Mouse (Mus musculus): ENCODE measurements around the gene Cryl1.

GRCm38 (mm10) chr14:57271861-57272260, 126.5 kb downstream of the Cryl1 start:
- TF ChIP-seq CTCF (IDR thresholded peaks at IDR 0.05; ENCODE audit: extremely low read depth, insufficient read length, insufficient replicate concordance, low read depth, low read length) (no peak), POLR2A (IDR thresholded peaks at IDR 0.05; ENCODE audit: low read depth, low read length) (no peak)

All from small intestine, adult 2 months (tissue).